Mouse (Mus musculus): Measurements from ENCODE around the gene Abcf1.

Gene Abcf1

GRCm38 (mm10) chr17:35920384-35920783 lies 49.2 kb downstream of the Abcf1 start:
- no peak for DNase-seq (ENCODE audit: low spot score in 2 of 2)

- no peak for DNase-seq (ENCODE audit: low spot score in 2 of 2)
Measured at GRCm38 (mm10) chr17:35919864-35920301, 49.7 kb downstream of the Abcf1 start.

GRCm38 (mm10) chr17:35919060-35919715 lies 50.4 kb downstream of the Abcf1 start:
- peak; percentile 81 to 89 for DNase-seq (ENCODE audit: low spot score in 2 of 2)

GRCm38 (mm10) chr17:35918276-35919059 lies 51.1 kb downstream of the Abcf1 start:
- DNase-seq (ENCODE audit: low spot score in 2 of 2) = no peak

DNA sequence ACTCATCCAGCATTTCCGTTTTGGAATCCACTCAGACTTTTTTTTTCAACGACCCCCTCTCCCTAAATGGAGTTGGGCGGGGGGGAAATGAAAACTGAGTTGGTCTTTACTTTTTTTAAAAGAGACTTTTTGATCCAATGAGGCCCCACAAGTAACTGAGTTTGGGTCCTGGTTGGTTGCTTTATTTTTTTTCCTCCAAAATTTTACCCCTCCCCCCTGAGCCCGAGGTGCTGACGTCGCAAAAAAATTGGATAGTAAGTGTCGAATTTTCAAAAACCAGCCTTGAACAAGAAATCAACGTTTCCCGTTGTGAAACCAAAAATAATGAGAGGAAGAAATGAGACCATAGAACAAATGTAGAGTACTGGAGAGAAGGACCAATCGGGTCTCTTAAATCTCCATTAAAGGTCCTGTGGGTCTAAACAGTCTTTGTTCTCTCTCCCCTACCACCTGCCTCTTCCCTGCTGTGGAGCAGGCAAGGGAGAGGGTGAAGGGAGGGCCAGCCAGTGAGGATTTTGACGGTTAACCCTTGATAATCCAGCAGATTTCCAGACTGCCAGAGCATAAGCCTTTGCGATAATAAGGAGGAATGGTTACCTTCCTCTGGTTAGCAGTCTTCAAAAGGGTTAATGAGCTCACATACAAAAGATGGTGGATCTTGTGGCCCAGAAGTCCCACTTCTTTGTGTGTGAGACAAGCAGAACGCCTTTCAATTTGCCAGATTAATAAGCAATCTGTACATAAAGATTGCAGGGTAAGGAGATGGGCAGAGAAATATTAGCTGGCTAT lies 51.9 kb downstream of the Abcf1 start:
- DNase-seq (ENCODE audit: low spot score in 2 of 2) = no peak

DNA sequence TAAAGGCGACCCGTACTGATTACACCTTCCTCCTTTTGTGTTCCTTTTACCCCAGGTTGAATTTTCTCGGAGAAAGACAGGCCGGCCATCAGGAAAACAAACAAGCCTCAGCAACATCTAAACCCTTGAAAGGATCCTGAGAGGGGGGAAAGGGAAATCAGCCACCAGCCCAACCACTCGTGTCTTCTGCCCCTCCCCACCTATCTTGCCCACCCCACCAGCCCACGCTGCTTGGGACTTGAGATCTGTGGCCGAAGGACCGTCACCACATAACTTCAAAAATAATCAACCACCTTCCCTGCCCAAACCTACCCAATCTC lies 52.5 kb downstream of the Abcf1 start:
- no peak for DNase-seq (ENCODE audit: low spot score in 2 of 2)

DNA sequence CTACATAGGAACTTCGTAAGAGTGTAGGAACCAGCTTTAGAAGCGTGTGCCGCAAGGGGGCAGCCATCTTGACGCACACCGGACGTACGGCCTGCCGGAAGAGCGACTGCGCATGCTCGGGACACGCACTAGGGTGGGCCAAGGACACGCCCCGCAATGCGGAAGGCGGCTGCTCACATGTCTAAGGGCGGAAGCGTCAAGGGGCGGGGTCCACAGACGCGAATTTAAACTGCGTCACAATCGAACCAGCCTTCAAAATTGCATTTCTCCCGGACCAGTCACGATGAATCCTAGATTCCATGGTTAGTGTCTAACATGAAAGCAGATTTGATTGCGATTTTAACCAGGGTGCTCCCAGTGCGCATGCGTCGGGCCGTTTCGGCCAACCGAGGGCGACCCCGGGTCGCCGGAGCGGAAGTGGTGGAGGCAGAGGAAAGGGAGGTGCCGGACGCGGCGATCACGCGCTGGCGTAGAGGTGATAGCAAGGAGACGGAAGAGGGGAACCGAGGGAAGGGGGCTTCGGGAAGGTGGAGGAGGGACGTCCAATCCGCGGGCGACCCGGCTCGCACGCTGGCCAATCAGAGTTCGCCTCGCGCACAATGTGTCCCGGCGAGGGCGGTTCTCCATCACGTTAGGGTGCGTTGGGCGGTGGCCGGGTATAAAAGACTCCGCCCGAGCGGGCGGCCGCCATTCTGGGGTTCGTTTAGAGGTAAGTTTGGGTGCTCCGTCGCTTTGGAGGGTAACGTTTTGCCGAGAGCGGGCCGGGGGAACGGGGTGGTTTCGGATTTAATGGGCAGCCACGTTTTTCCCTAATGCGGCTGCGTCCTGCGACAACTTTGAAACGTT lies 53.0 kb downstream of the Abcf1 start, which contains the start of the genes Mrps18b and Ppp1r10:
TSS of gene Mrps18b (minus strand) at position 93 of the 846 bp plus-strand sequence.
TSS of gene Ppp1r10 (plus strand) at position 138 of the 846 bp plus-strand sequence.
- DNase-seq (ENCODE audit: low spot score in 2 of 2) = peak; percentile 90 to 99

DNA sequence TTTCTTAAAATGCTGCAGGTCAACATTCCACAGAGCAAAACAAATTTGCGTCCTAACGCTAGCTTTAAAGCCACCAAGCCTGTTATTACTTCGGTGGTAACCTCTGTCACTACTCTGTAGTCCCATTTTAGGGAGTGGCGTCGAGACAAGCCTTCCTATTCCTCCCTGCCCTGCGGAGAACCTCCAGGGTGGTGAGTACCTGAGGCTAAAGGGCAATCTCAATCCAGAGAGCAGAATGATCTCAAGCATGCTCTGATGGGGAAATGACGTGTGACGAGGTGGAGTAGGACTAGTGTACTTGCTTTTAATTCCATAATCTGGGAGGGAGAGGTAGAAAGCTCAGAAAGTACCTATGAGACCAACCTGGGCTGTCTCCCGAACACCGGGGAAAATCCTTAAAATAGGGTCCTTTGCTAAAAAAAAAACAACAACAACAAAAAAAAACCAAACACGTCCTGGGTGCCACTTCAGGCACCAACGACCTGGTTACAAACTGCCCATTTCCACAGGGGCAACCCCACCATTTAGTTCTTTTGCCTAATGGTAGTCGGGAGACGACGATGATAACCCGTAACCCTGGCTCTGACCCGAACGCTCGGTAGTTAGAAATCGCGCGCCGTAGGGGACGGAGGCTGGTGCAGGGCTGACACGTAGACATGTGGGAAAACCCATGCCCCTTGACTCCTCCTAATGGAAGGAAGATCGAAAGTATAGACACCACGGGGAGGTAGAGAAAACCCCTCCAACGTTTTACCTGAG lies 53.8 kb downstream of the Abcf1 start:
- peak in 1 of 2 experiments; percentile 39 for DNase-seq (ENCODE audit: low spot score in 2 of 2)

GRCm38 (mm10) chr17:35914975-35915374 lies 54.6 kb downstream of the Abcf1 start:
- no peak for DNase-seq (ENCODE audit: low spot score in 2 of 2)

DNA sequence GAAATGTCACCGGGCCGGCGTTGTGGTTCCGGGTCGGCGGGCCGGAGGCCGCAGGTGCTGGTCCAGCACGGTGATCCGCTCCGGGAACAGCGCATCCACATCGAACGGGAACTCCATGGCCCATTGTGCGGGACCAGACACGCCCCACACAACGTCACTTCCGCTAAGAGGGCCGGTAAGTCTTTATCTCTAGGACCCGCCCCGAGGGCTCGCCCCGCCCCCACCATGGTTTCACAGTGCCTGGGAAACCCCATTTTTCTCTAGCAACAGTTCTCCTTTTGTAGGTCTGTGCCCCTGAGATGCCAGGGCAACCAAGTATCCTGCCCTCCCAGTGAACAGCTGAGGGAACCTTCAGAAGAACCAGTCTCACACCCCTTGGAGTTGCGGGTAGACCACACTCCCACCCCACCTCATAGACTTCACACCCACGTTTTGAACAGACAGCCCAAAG lies 59.6 kb downstream of the Abcf1 start, which contains the start of gene Atat1:
TSS of gene Atat1 (minus strand) at position 157 of the 451 bp plus-strand sequence.
- peak; percentile 91 to 94 for DNase-seq (ENCODE audit: low spot score in 2 of 2)

GRCm38 (mm10) chr17:35909186-35909918 lies 60.2 kb downstream of the Abcf1 start:
- no peak for DNase-seq (ENCODE audit: low spot score in 2 of 2)

DNA sequence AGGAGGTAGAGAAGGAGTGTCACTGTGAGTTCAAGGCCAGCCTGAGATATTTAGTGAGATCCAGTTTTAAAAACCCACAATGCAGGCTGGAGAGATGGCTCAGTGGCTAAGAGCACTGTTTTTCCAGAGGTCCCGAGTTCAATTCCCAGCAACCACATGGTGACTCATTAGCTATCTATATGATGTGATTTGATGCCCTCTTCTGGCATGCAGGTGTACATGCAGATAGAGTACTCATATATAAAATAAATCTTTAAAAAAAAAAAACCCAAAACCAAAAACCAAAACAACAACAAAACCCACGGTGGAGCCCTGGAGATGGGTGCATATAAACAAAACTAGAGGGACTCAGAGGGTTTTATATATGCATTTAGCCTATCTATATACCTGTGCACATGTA lies 62.0 kb downstream of the Abcf1 start:
- DNase-seq (ENCODE audit: low spot score in 2 of 2) = no peak
